Mouse (Mus musculus): ENCODE results near the gene Pllp. TPM values are rescaled to one million over a fixed set of nuclear protein-coding genes. Genes with fewer than 3 reads are reported as not detected.

Pllp gene
- polyA plus RNA-seq, 1 experiment from 2014 or later: 0.60 TPM

GRCm38 (mm10) chr8:94734735-94735350, 38.8 kb upstream of the Pllp start:
- Histone ChIP-seq H3K36me3 (ENCODE audit: control insufficient read depth, insufficient read depth, low read length) (no peaks in the 10 kb centered on the region), H3K27ac (ENCODE audit: low read depth, low read length) (no peak overlapping the region), H3K4me1 (replicated peaks; ENCODE audit: control insufficient read depth, insufficient read depth, low read length) (no peaks in the 10 kb centered on the region), H3K9me3 (ENCODE audit: control insufficient read depth, low read length) (no peaks in the 10 kb centered on the region), H3K4me3 (ENCODE audit: low read depth, low read length) (no peak overlapping the region), H3K4me2 (ENCODE audit: low read depth, low read length, severe bottlenecking) (no peak overlapping the region), H3K27me3 (ENCODE audit: control insufficient read depth, insufficient read depth, low read length) (no peaks in the 10 kb centered on the region), H3K9ac (ENCODE audit: low read length) (no peak overlapping the region)
- 84% methylated on average over 7 of the region's 7 CpGs for whole genome bisulfite sequencing
- ATAC-seq (replicated peaks; ENCODE audit: low FRiP score) (no peak), DNase-seq (ENCODE audit: low spot score) (peak; percentile 20)

DNA sequence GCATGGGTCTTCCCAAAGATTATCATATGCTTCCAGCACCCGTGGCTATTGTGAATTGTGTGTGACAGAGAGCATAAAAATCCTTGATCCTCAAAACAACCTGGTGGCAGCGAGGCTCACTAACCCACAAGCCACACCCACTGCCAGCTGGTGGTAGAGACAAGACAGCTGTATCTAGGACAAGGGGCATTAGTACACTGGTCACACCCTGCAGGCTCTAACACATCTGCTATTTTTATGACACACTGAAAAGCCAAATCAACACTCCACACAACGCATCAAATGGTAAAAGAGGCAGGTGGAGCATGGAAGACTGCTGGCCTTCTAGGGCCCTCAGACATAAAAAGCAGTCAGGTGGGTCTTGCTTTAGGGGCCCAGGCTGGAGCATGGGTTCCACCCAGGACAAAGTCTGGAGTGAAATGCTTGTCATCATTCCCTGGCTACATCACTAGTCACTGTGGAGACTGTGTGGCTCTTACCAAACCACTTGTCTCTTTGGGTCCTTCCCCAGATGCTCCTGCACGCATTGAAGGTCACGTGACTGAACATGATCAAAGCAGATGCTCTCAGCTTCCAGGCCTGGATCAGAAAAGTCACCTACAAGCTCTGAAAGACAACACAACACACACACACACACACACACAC, 37.9 kb upstream of the Pllp start:
- no peaks in the 10 kb centered on the region for H3K4me1 ChIP-seq (replicated peaks; ENCODE audit: control insufficient read depth, insufficient read depth, low read length)

GRCm38 (mm10) chr8:94729301-94729700, 33.2 kb upstream of the Pllp start:
- Histone ChIP-seq H3K9ac (ENCODE audit: low read length) (no peak overlapping the region), H3K4me1 (replicated peaks; ENCODE audit: control insufficient read depth, insufficient read depth, low read length) (no peaks in the 10 kb centered on the region), H3K36me3 (ENCODE audit: control insufficient read depth, insufficient read depth, low read length) (no peaks in the 10 kb centered on the region), H3K9me3 (ENCODE audit: control insufficient read depth, low read length) (no peaks in the 10 kb centered on the region), H3K4me3 (ENCODE audit: low read depth, low read length) (no peak overlapping the region), H3K27ac (ENCODE audit: low read depth, low read length) (no peak overlapping the region), H3K4me2 (ENCODE audit: low read depth, low read length, severe bottlenecking) (no peak overlapping the region), H3K27me3 (ENCODE audit: control insufficient read depth, insufficient read depth, low read length) (no peaks in the 10 kb centered on the region)
- WGBS: 75% methylated on average over 4 of the region's 4 CpGs
- ATAC-seq (replicated peaks; ENCODE audit: low FRiP score): no peak
- peak; percentile 21 for DNase-seq (ENCODE audit: low spot score)

More for the DNA sequence above, 37.9 kb upstream of the Pllp start:
- no peak overlapping the region for H3K4me3 ChIP-seq (ENCODE audit: low read depth, low read length)
- H3K9ac ChIP-seq (ENCODE audit: low read length): no peak overlapping the region
- WGBS: 72% methylated on average over 5 of the region's 5 CpGs
- no peak overlapping the region for H3K4me2 ChIP-seq (ENCODE audit: low read depth, low read length, severe bottlenecking)
- no peaks in the 10 kb centered on the region for H3K27me3 ChIP-seq (ENCODE audit: control insufficient read depth, insufficient read depth, low read length)
- H3K36me3 ChIP-seq (ENCODE audit: control insufficient read depth, insufficient read depth, low read length): no peaks in the 10 kb centered on the region
- no peaks in the 10 kb centered on the region for H3K9me3 ChIP-seq (ENCODE audit: control insufficient read depth, low read length)
- ATAC-seq (replicated peaks; ENCODE audit: low FRiP score) (no peak), DNase-seq (ENCODE audit: low spot score) (peak; percentile 50)
- no peak overlapping the region for H3K27ac ChIP-seq (ENCODE audit: low read depth, low read length)

GRCm38 (mm10) chr8:94725998-94726397, 29.9 kb upstream of the Pllp start:
- WGBS: 89% methylated on average over 5 of the region's 5 CpGs
- Histone ChIP-seq H3K36me3 (ENCODE audit: control insufficient read depth, insufficient read depth, low read length) (no peaks in the 10 kb centered on the region), H3K9ac (ENCODE audit: low read length) (no peak overlapping the region), H3K27ac (ENCODE audit: low read depth, low read length) (no peak overlapping the region), H3K9me3 (ENCODE audit: control insufficient read depth, low read length) (no peaks in the 10 kb centered on the region), H3K4me2 (ENCODE audit: low read depth, low read length, severe bottlenecking) (no peak overlapping the region), H3K4me1 (replicated peaks; ENCODE audit: control insufficient read depth, insufficient read depth, low read length) (no peaks in the 10 kb centered on the region), H3K27me3 (ENCODE audit: control insufficient read depth, insufficient read depth, low read length) (no peaks in the 10 kb centered on the region), H3K4me3 (ENCODE audit: low read depth, low read length) (no peak overlapping the region)
- DNase-seq (ENCODE audit: low spot score): no peak
- no peak for ATAC-seq (replicated peaks; ENCODE audit: low FRiP score)

DNA sequence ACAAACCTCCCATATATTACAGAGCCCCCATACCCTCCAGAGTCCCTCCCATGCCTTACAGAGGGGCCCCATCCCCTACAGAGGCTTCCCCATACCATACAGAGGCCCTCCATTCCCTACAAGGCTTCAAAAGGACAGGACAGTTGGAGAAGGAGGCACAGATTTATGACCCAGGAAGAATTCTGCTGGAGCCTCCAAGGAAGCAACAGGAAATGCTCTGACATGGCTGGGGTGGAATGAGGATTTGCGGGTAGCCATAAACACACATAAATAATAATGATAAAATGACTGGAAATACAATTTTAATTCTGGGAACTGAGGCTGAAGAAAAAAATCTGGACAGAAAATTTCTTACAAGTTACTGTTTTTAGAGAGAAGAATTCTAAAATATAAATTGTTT, 20.8 kb upstream of the Pllp start:
- H3K4me2 ChIP-seq (ENCODE audit: low read depth, low read length, severe bottlenecking): no peak overlapping the region
- no peak overlapping the region for H3K4me3 ChIP-seq (ENCODE audit: low read depth, low read length)
- H3K4me1 ChIP-seq (replicated peaks; ENCODE audit: control insufficient read depth, insufficient read depth, low read length): no peaks in the 10 kb centered on the region
- H3K9ac ChIP-seq (ENCODE audit: low read length): no peak overlapping the region
- ATAC-seq (replicated peaks; ENCODE audit: low FRiP score) (no peak), DNase-seq (ENCODE audit: low spot score) (no peak)
- no peaks in the 10 kb centered on the region for H3K36me3 ChIP-seq (ENCODE audit: control insufficient read depth, insufficient read depth, low read length)
- no peaks in the 10 kb centered on the region for H3K9me3 ChIP-seq (ENCODE audit: control insufficient read depth, low read length)
- H3K27me3 ChIP-seq (ENCODE audit: control insufficient read depth, insufficient read depth, low read length): no peaks in the 10 kb centered on the region
- WGBS: 94% methylated on average over 1 of the region's 1 CpGs
- H3K27ac ChIP-seq (ENCODE audit: low read depth, low read length): no peak overlapping the region

GRCm38 (mm10) chr8:94715871-94716270, 19.8 kb upstream of the Pllp start:
- H3K9ac ChIP-seq (ENCODE audit: low read length): no peak overlapping the region
- no peaks in the 10 kb centered on the region for H3K4me1 ChIP-seq (replicated peaks; ENCODE audit: control insufficient read depth, insufficient read depth, low read length)
- H3K27ac ChIP-seq (ENCODE audit: low read depth, low read length): no peak overlapping the region
- no peaks in the 10 kb centered on the region for H3K36me3 ChIP-seq (ENCODE audit: control insufficient read depth, insufficient read depth, low read length)
- ATAC-seq (replicated peaks; ENCODE audit: low FRiP score) (no peak), DNase-seq (ENCODE audit: low spot score) (no peak)
- H3K4me3 ChIP-seq (ENCODE audit: low read depth, low read length): no peak overlapping the region
- WGBS: 87% methylated on average over 3 of the region's 3 CpGs
- no peak overlapping the region for H3K4me2 ChIP-seq (ENCODE audit: low read depth, low read length, severe bottlenecking)
- no peaks in the 10 kb centered on the region for H3K27me3 ChIP-seq (ENCODE audit: control insufficient read depth, insufficient read depth, low read length)
- H3K9me3 ChIP-seq (ENCODE audit: control insufficient read depth, low read length): no peaks in the 10 kb centered on the region

DNA sequence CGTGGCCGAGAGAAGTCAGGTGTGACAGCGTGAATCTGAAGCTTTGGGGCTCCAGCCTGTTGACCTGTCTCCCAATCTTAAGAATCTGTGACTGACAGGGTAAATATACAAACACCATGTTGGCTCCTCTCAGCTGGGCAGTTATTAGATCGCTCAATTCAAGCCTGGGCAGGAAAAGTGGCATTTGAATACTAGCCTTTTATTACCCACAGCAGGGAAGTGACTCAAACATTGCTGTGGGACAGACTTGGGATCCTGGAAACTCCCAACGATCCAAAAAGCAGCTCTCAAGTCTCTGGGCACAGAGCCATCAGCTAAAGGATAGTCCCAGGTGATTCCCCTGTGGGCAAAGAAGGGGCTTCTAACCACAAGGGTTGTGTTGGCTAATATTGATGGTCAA, 18.5 kb upstream of the Pllp start:
- DNase-seq (ENCODE audit: low spot score) (no peak), ATAC-seq (replicated peaks; ENCODE audit: low FRiP score) (no peak)
- Histone ChIP-seq H3K4me3 (ENCODE audit: low read depth, low read length) (no peak overlapping the region), H3K36me3 (ENCODE audit: control insufficient read depth, insufficient read depth, low read length) (no peaks in the 10 kb centered on the region), H3K27ac (ENCODE audit: low read depth, low read length) (no peak overlapping the region), H3K9ac (ENCODE audit: low read length) (no peak overlapping the region), H3K9me3 (ENCODE audit: control insufficient read depth, low read length) (no peaks in the 10 kb centered on the region), H3K27me3 (ENCODE audit: control insufficient read depth, insufficient read depth, low read length) (no peaks in the 10 kb centered on the region), H3K4me1 (replicated peaks; ENCODE audit: control insufficient read depth, insufficient read depth, low read length) (no peaks in the 10 kb centered on the region), H3K4me2 (ENCODE audit: low read depth, low read length, severe bottlenecking) (no peak overlapping the region)
- WGBS: 51% methylated on average over 5 of the region's 5 CpGs

GRCm38 (mm10) chr8:94711160-94711718, 15.2 kb upstream of the Pllp start:
- Histone ChIP-seq H3K9me3 (ENCODE audit: control insufficient read depth, low read length) (no peaks in the 10 kb centered on the region), H3K27me3 (ENCODE audit: control insufficient read depth, insufficient read depth, low read length) (no peaks in the 10 kb centered on the region), H3K4me1 (replicated peaks; ENCODE audit: control insufficient read depth, insufficient read depth, low read length) (no peaks in the 10 kb centered on the region), H3K36me3 (ENCODE audit: control insufficient read depth, insufficient read depth, low read length) (no peaks in the 10 kb centered on the region), H3K9ac (ENCODE audit: low read length) (no peak overlapping the region), H3K4me2 (ENCODE audit: low read depth, low read length, severe bottlenecking) (no peak overlapping the region), H3K27ac (ENCODE audit: low read depth, low read length) (no peak overlapping the region), H3K4me3 (ENCODE audit: low read depth, low read length) (no peak overlapping the region)
- DNase-seq (ENCODE audit: low spot score): no peak
- no peak for ATAC-seq (replicated peaks; ENCODE audit: low FRiP score)
- 64% methylated on average over 5 of the region's 5 CpGs for WGBS

DNA sequence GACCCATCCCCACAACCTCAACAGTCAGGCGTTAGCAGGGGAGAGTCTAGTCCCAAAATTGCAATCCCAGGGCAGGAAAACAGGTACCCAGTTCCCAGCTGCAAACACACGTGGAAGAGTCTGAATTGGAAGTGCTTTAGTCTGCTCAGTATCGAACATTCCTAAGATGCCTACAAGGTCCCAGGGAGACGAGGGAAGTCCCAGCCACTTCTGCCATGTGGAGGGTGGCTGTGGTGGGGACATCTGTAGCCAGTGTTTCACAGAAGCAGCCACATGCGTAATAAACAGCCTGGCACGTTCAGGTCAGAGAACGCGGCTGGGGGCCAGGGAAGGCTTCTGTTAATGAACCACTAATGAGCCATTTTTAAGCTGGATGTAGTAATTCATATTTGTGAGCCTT, 14.3 kb upstream of the Pllp start:
- DNase-seq (ENCODE audit: low spot score): peak; percentile 38
- no peak overlapping the region for H3K4me2 ChIP-seq (ENCODE audit: low read depth, low read length, severe bottlenecking)
- no peak for ATAC-seq (replicated peaks; ENCODE audit: low FRiP score)
- no peak overlapping the region for H3K4me3 ChIP-seq (ENCODE audit: low read depth, low read length)
- H3K4me1 ChIP-seq (replicated peaks; ENCODE audit: control insufficient read depth, insufficient read depth, low read length): no peaks in the 10 kb centered on the region
- 64% methylated on average over 8 of the region's 8 CpGs for WGBS
- H3K9ac ChIP-seq (ENCODE audit: low read length): no peak overlapping the region
- no peaks in the 10 kb centered on the region for H3K27me3 ChIP-seq (ENCODE audit: control insufficient read depth, insufficient read depth, low read length)
- H3K36me3 ChIP-seq (ENCODE audit: control insufficient read depth, insufficient read depth, low read length): no peaks in the 10 kb centered on the region
- H3K27ac ChIP-seq (ENCODE audit: low read depth, low read length): no peak overlapping the region
- no peaks in the 10 kb centered on the region for H3K9me3 ChIP-seq (ENCODE audit: control insufficient read depth, low read length)
